Mouse (Mus musculus) common myeloid progenitor, adult 5-6 weeks (primary cell): ENCODE measurements around the gene Slc50a1. TPM values are rescaled to one million over a fixed set of nuclear protein-coding genes. Genes with fewer than 3 reads are reported as not detected.

Source experiments
- ATAC-seq: replicated peaks from 2 replicates; pipeline ENCODE4 v1.8.0; 2016; ENCODE audit warnings: low read depth, mild to moderate bottlenecking, moderate TSS enrichment, inconsistent platforms; ENCODE audit not compliant: poor library complexity, severe bottlenecking
- total RNA-seq: library from RNA; stranded (forward); fragments of 200-1000, 187-1606 nt; gene quantifications from 2 replicates; pipeline ENCODE4 v1.2.3, GENCODE M21; 2017

The Slc50a1 gene
- total RNA-seq, 1 experiment from 2014 or later: 65.3 TPM

GRCm38 (mm10) chr3:89276061-89276460 is 5.7 kb upstream of the Slc50a1 start:
- no peak for ATAC-seq

GRCm38 (mm10) chr3:89271760-89272159 is 1.4 kb upstream of the Slc50a1 start:
- ATAC-seq: no peak

GRCm38 (mm10) chr3:89270891-89271290 is 521 bp upstream of the Slc50a1 start:
- ATAC-seq: no peak

GRCm38 (mm10) chr3:89268916-89269315 is 1.5 kb downstream of the Slc50a1 start:
- no peak for ATAC-seq

GRCm38 (mm10) chr3:89266439-89266893 is 3.9 kb downstream of the Slc50a1 start:
- peak; percentile 84 for ATAC-seq

GRCm38 (mm10) chr3:89262417-89262816 is 8.0 kb downstream of the Slc50a1 start:
- 0 out of 2 replicates have a peak, but pooled peaks have one; percentile 27 for ATAC-seq

GRCm38 (mm10) chr3:89260211-89260610 is 10.2 kb downstream of the Slc50a1 start:
- ATAC-seq: no peak

- no peak for ATAC-seq
Observed at GRCm38 (mm10) chr3:89259076-89259475, 11.3 kb downstream of the Slc50a1 start, which contains the start of gene Dpm3. Gene Dpm3, plus strand, starts transcription at chr3:89259358.

GRCm38 (mm10) chr3:89256177-89256576 is 14.2 kb downstream of the Slc50a1 start:
- ATAC-seq: no peak

- ATAC-seq: no peak
Observed at GRCm38 (mm10) chr3:89254994-89255393, 15.4 kb downstream of the Slc50a1 start.

GRCm38 (mm10) chr3:89251365-89251895 is 18.9 kb downstream of the Slc50a1 start:
- peak; percentile 78 for ATAC-seq

GRCm38 (mm10) chr3:89250435-89251040 is 19.8 kb downstream of the Slc50a1 start:
- peak; percentile 6; the same call in 1 of the 2 replicates for ATAC-seq

- ATAC-seq: no peak
Observed at GRCm38 (mm10) chr3:89247466-89247865, 22.9 kb downstream of the Slc50a1 start.

- ATAC-seq: peak; percentile 67
Observed at GRCm38 (mm10) chr3:89246261-89247100, 23.9 kb downstream of the Slc50a1 start, which contains the start of gene Trim46. Gene Trim46, minus strand, starts transcription at chr3:89246309.

- no peak for ATAC-seq
Observed at GRCm38 (mm10) chr3:89245688-89246171, 24.6 kb downstream of the Slc50a1 start, which contains the start of gene Krtcap2. Gene Krtcap2, plus strand, starts transcription at chr3:89245966.

- no peak for ATAC-seq
Observed at GRCm38 (mm10) chr3:89244982-89245687, 25.2 kb downstream of the Slc50a1 start.

GRCm38 (mm10) chr3:89244158-89244981 is 26.0 kb downstream of the Slc50a1 start:
- ATAC-seq: peak; percentile 17; the same call in 1 of the 2 replicates

GRCm38 (mm10) chr3:89243609-89244008 is 26.8 kb downstream of the Slc50a1 start:
- peak; percentile 72 for ATAC-seq

- peak; percentile 24; the same call in 1 of the 2 replicates for ATAC-seq
Observed at GRCm38 (mm10) chr3:89242331-89242895, 28.0 kb downstream of the Slc50a1 start.
